In genomic region chr13:69645694-69646423, GRCm38 (mm10) we compare ENCODE assay signal across 22 mouse cellular contexts. TPM values are rescaled to one million over a fixed set of nuclear protein-coding genes. Genes with fewer than 3 reads are reported as not detected.
DNase-seq lines count a peak whose midpoint lies in the region; ATAC-seq lines count a peak whose summit lies in the region.
"Had no signal": no experiment of that assay in that cellular context is flagged by ENCODE, and none has a peak within 500 bp of the region (broad histone marks: within the 10 kb centered on the region; RNA-seq: fewer than 3 reads in every experiment).

No protein-coding gene starts in this region.

- no peaks in the 10 kb centered on the region for H3K4me1 ChIP-seq in hindbrain, embryonic 16.5 days (ENCODE audit: control insufficient read depth, insufficient read depth, low read depth, low read length)
- no peaks in the 10 kb centered on the region for H3K4me1 ChIP-seq in hindbrain, embryonic 11.5 days (replicated peaks; ENCODE audit: control insufficient read depth, insufficient read depth, low read length)
- no peaks in the 10 kb centered on the region; the same call in 1 of the 2 replicates for H3K4me1 ChIP-seq in midbrain, embryonic 16.5 days (ENCODE audit: control insufficient read depth, insufficient read depth, low read length)
- H3K4me1 ChIP-seq in midbrain, embryonic 10.5 days: no peaks in the 10 kb centered on the region
- H3K4me1 ChIP-seq: heart, embryonic 12.5 days; intestine, embryonic 15.5 days; liver, embryonic 13.5 days; megakaryocyte, embryonic 14.5 days; neural tube, embryonic 12.5 days had no signal

- no peak overlapping the region for H3K9ac ChIP-seq in hindbrain, embryonic 16.5 days (ENCODE audit: low read depth, low read length)
- H3K9ac ChIP-seq in hindbrain, embryonic 11.5 days (ENCODE audit: low read depth, low read length): no peak overlapping the region
- H3K9ac ChIP-seq in midbrain, embryonic 16.5 days (ENCODE audit: low read depth, low read length): no peak overlapping the region
- H3K9ac ChIP-seq: heart, embryonic 12.5 days; hindbrain, embryonic 14.5 days; intestine, embryonic 15.5 days; liver, embryonic 13.5 days; neural tube, embryonic 12.5 days had no signal

- no peak overlapping the region for H3K27ac ChIP-seq in hindbrain, embryonic 16.5 days (ENCODE audit: low read depth, low read length)
- H3K27ac ChIP-seq in hindbrain, embryonic 11.5 days (ENCODE audit: low read depth, low read length): no peak overlapping the region
- peak overlapping the region; percentile 22; the same call in 1 of the 2 replicates for H3K27ac ChIP-seq in midbrain, embryonic 16.5 days (ENCODE audit: low read length)
- H3K27ac ChIP-seq in midbrain, embryonic 10.5 days (replicated peaks): no peak overlapping the region
- H3K27ac ChIP-seq: hindbrain, embryonic 14.5 days; intestine, embryonic 15.5 days; layer of hippocampus, adult 2 months; liver, embryonic 13.5 days; neural tube, embryonic 12.5 days had no signal

- ATAC-seq in hindbrain, embryonic 16.5 days: peak; percentile 54; the same call in 1 of the 2 replicates
- ATAC-seq in hindbrain, embryonic 11.5 days (ENCODE audit: low FRiP score): no peak
- ATAC-seq in midbrain, embryonic 16.5 days: no peak
- ATAC-seq: activated CD4-positive, CD25-positive, alpha-beta regulatory T cell, adult 4 months had no signal

- H3K9me3 ChIP-seq in hindbrain, embryonic 16.5 days (ENCODE audit: control insufficient read depth, low read length): no peaks in the 10 kb centered on the region
- no peaks in the 10 kb centered on the region for H3K9me3 ChIP-seq in hindbrain, embryonic 11.5 days (ENCODE audit: control insufficient read depth, low read length)
- no peaks in the 10 kb centered on the region for H3K9me3 ChIP-seq in midbrain, embryonic 16.5 days (replicated peaks; ENCODE audit: control insufficient read depth, low read length, poor library complexity, severe bottlenecking)
- H3K9me3 ChIP-seq in midbrain, embryonic 10.5 days (replicated peaks): no peaks in the 10 kb centered on the region
- H3K9me3 ChIP-seq: heart, embryonic 12.5 days; intestine, embryonic 15.5 days; liver, embryonic 13.5 days; megakaryocyte, embryonic 14.5 days; neural tube, embryonic 12.5 days had no signal

- no peaks in the 10 kb centered on the region for H3K36me3 ChIP-seq in hindbrain, embryonic 16.5 days (ENCODE audit: control insufficient read depth, insufficient read depth, low read length)
- H3K36me3 ChIP-seq in hindbrain, embryonic 11.5 days (ENCODE audit: control insufficient read depth, insufficient read depth, low read length): no peaks in the 10 kb centered on the region
- H3K36me3 ChIP-seq in midbrain, embryonic 16.5 days (ENCODE audit: control insufficient read depth, insufficient read depth, low read length): no peaks in the 10 kb centered on the region
- H3K36me3 ChIP-seq in midbrain, embryonic 10.5 days: 0 out of 2 replicates have a peak, but pooled peaks cover 4% of the 10 kb centered on the region
- H3K36me3 ChIP-seq: heart, embryonic 12.5 days; intestine, embryonic 15.5 days; liver, embryonic 13.5 days had no signal

- no peak overlapping the region for H3K4me2 ChIP-seq in hindbrain, embryonic 16.5 days (ENCODE audit: low read length)
- H3K4me2 ChIP-seq in hindbrain, embryonic 11.5 days (replicated peaks; ENCODE audit: low read depth, low read length): no peak overlapping the region
- no peak overlapping the region for H3K4me2 ChIP-seq in midbrain, embryonic 16.5 days (ENCODE audit: low read length)
- H3K4me2 ChIP-seq: heart, embryonic 12.5 days; hindbrain, embryonic 14.5 days; intestine, embryonic 15.5 days; liver, embryonic 13.5 days; neural tube, embryonic 12.5 days had no signal

- WGBS in hindbrain, embryonic 16.5 days: 66% methylated on average over 13 of the region's 13 CpGs
- WGBS in hindbrain, embryonic 11.5 days: 79% methylated on average over 13 of the region's 13 CpGs
- 66% methylated on average over 13 of the region's 13 CpGs for WGBS in midbrain, embryonic 16.5 days
- WGBS in midbrain, embryonic 10.5 days: 82% methylated on average over 13 of the region's 13 CpGs

- H3K27me3 ChIP-seq in hindbrain, embryonic 16.5 days (replicated peaks; ENCODE audit: control insufficient read depth, insufficient read depth, low read length): no peaks in the 10 kb centered on the region
- no peaks in the 10 kb centered on the region for H3K27me3 ChIP-seq in hindbrain, embryonic 11.5 days (ENCODE audit: control insufficient read depth, insufficient read depth, low read length)
- H3K27me3 ChIP-seq in midbrain, embryonic 16.5 days (ENCODE audit: control insufficient read depth, insufficient read depth, low read depth, low read length): no peaks in the 10 kb centered on the region
- H3K27me3 ChIP-seq in midbrain, embryonic 10.5 days (ENCODE audit: low read depth, poor library complexity, severe bottlenecking): no peaks in the 10 kb centered on the region
- H3K27me3 ChIP-seq: heart, embryonic 12.5 days; intestine, embryonic 15.5 days; liver, embryonic 13.5 days; neural tube, embryonic 12.5 days had no signal

- no peak overlapping the region for H3K4me3 ChIP-seq in hindbrain, embryonic 16.5 days (ENCODE audit: low read length)
- no peak overlapping the region for H3K4me3 ChIP-seq in hindbrain, embryonic 11.5 days (ENCODE audit: low read depth, low read length)
- no peak overlapping the region for H3K4me3 ChIP-seq in midbrain, embryonic 16.5 days (ENCODE audit: low read depth, low read length)
- H3K4me3 ChIP-seq in midbrain, embryonic 10.5 days: no peak overlapping the region
- H3K4me3 ChIP-seq: heart, embryonic 12.5 days; intestine, embryonic 15.5 days; layer of hippocampus, adult 2 months; liver, embryonic 13.5 days; megakaryocyte, embryonic 14.5 days; neural tube, embryonic 12.5 days had no signal

- DNase-seq in hindbrain, embryonic 11.5 days (ENCODE audit: low spot score): no peak
- DNase-seq in midbrain, embryonic 10.5 days (ENCODE audit: low spot score): no peak
- DNase-seq in brain, adult 2 months (ENCODE audit: low read depth, low spot score): peak; percentile 58
- DNase-seq in retina, adult 2 months (ENCODE audit: low read depth, low spot score): peak; percentile 13
- no peak for DNase-seq in gastrocnemius, adult 18-20 months (ENCODE audit: low spot score)
- DNase-seq in embryo, embryonic 10.5 days (ENCODE audit: low spot score): no peak
- DNase-seq: adrenal gland, postnatal 10 days; cerebellum, adult 9-11 months; heart, postnatal 14 days; kidney, adult 8-10 months; kidney, postnatal 14 days; liver, embryonic 13.5 days; lung, adult 2 months had no signal

RNA-seq across cellular contexts. Expression of gene Srd5a1, which starts 34.6 kb away (rescaled TPM):
- 29.2 and 39.2 TPM in 2 replicates for polyA plus RNA-seq in hindbrain, embryonic 16.5 days (2015; fragmentation: Nextera tagmentation; extraction: Ambion mirVana)
- polyA plus RNA-seq in hindbrain, embryonic 11.5 days (2014; fragmentation: Nextera tagmentation; extraction: Ambion mirVana): 21.5 TPM in 2 replicates
- polyA plus RNA-seq in midbrain, embryonic 16.5 days (2015; fragmentation: Nextera tagmentation; extraction: Ambion mirVana): 29.3 and 32.3 TPM in 2 replicates
- polyA plus RNA-seq in midbrain, embryonic 10.5 days (2016; fragmentation: Nextera tagmentation; extraction: Ambion mirVana): 24.8 and 27.1 TPM in 2 replicates
- total RNA-seq in gastrocnemius, adult 18-20 months (2021): under 1 TPM in 1 of 2 experiments, not detected in 1; 0.28 TPM

Comparison
In these comparisons a context has a peak if more than half of its experiments do, and no peak if none do; other contexts are left out.
1. DNase-seq: peak in brain, adult 2 months (single experiment) and retina, adult 2 months (single experiment); none in hindbrain, embryonic 11.5 days (single experiment), midbrain, embryonic 10.5 days (single experiment), gastrocnemius, adult 18-20 months (single experiment) and embryo, embryonic 10.5 days (single experiment).